Mouse (Mus musculus) bone marrow macrophage, adult 2 months (primary cell): Measurements from ENCODE around the gene Kmt2e.

Experiments
- CTCF ChIP-seq: IDR thresholded peaks from 2 replicates; pipeline ENCODE4 v1.5.1; 2012; ENCODE audit warnings: low read depth, mild to moderate bottlenecking, low read length, moderate library complexity
- POLR2A ChIP-seq: IDR thresholded peaks from 2 replicates; pipeline ENCODE4 v1.6.1; 2012; ENCODE audit warnings: mild to moderate bottlenecking, low read depth, low read length, borderline replicate concordance

- TF ChIP-seq POLR2A (no peak), CTCF (no peak)
These were observed 49.6 kb downstream of the Kmt2e start for GRCm38 (mm10) chr5:23483811-23484210.
